Mouse (Mus musculus): ENCODE data around the gene Ints1.
A peak's percentile ranks its signal among the peaks of the same experiment; 100 is the strongest.

Gene Ints1

DNA sequence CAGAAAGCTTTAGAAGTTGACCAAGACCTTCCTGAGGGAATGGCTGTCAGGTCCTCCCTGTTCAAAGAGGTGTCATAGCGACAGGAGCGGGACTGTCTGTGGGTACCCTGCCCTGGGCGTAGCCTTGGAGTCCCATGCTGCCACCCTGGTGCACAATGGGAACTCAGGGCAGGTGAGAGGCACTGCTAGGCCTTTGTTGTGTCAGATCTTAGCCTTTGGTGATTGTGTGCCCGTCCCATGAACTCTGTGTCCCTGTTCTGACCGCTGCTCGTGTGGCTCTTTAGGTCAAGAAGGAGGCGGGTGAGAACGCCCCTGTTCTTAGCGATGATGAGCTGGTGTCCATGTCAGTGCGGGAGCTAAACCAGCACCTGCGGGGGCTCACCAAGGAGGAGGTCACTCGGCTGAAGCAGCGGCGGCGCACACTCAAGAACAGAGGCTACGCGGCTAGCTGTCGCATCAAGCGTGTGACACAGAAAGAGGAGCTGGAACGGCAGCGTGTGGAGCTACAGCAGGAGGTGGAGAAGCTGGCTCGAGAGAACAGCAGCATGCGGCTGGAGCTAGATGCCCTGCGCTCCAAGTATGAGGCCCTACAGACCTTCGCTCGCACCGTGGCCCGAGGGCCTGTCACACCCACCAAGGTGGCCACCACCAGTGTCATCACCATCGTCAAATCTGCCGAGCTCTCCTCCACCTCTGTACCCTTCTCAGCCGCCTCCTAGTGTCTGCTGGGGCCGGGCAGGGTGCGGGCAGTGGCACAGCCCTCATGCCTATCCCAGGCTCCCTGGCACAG is 24.5 kb upstream of the Ints1 start:
- no peak for DNase-seq

GRCm38 (mm10) chr5:139799041-139799440 is 23.6 kb upstream of the Ints1 start:
- DNase-seq, result no peak

- no peak for DNase-seq
Measured at GRCm38 (mm10) chr5:139798168-139798900, 22.9 kb upstream of the Ints1 start.

GRCm38 (mm10) chr5:139797473-139798167 is 22.1 kb upstream of the Ints1 start:
- DNase-seq, result peak; percentile 90

- peak; percentile 32 for DNase-seq
Measured at GRCm38 (mm10) chr5:139796900-139797299, 21.4 kb upstream of the Ints1 start.

DNA sequence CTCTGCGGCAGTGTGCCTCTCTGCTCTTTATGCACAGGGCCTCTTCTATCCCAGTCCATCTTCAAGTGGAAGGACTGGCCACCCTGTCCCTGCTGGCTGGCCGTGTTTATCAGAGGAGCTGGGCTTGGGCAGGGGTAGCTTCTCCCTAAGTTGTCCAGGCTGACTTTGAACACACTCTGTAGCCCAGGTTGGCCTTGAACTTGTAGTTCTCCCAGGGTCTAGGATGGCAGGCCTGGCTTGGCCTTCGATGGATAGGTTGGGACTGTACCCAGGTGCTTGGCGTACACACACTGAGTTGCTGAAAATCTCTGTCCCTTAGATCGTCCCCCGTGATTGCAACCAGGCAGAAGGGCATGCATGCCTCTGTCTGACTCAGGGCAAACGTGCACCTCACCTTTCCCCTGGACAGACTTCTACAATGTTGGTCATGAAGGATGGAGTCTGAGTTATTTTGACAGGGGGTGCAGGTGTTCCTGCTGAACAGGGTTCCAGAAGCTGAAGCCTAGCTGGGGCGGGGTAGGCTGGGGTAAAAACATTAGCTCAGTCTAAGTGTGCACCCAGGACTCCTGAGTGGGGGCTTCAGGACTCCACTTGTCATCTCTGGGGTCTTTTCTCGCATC is 20.6 kb upstream of the Ints1 start:
- no peak for DNase-seq

GRCm38 (mm10) chr5:139794938-139795337 is 19.5 kb upstream of the Ints1 start:
- no peak for DNase-seq

DNA sequence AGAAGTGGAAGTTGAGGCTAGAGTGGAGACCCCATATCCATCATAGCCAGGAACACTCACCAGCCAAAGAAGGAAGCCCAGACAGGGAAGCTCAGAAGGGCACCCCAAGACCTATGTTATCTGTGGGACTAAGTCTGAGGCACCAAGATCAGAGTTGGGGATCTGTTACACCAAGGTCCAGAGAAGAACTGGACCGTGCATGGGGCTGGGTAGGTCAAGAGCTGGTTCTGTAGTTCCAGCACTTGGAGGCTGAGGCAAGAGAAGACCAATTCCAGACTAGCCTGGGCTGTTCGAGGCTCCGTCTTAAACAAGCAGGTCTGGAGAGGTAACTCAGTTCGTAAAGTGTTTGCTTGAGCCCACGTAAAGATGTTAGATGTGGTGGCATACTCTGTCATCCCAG is 18.7 kb upstream of the Ints1 start:
- DNase-seq, result no peak

- no peak for DNase-seq
Measured at GRCm38 (mm10) chr5:139793338-139794089, 18.0 kb upstream of the Ints1 start.

GRCm38 (mm10) chr5:139792966-139793337 is 17.5 kb upstream of the Ints1 start:
- no peak for DNase-seq

DNA sequence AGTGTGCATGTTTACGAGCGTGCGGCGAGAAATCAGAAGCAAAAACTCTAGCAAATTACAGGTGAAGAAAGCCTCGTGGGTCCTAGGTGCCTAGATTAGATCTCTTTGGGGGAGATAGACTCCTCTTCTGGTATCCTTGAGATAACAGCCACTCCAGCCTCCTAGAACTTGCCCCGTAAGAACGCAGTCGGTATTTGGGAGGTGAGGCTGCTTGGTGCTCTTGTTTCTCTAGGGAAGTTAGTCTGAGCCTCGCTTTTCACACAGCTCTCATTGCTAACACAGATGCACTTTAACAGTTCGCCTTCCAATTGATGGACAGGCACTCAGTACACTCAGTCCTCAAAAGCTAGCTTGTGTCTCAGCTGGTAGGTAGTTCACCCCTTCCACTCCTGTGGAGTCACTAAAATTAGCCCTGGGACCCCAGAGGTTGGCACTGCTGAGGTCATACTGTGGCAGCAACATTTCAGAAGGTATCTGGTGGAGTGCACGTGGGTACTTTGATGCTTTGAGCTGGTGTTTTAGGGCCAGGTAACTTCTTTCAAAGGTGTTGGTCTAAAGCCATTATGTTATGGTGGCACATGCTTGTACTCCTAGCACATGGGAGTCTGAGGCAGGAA is 16.8 kb upstream of the Ints1 start:
- DNase-seq, result no peak

GRCm38 (mm10) chr5:139791227-139792158 is 16.0 kb upstream of the Ints1 start, which contains the start of gene Mafk:
Mafk (plus strand) TSS chr5:139791513.
- peak; percentile 89 for DNase-seq

DNA sequence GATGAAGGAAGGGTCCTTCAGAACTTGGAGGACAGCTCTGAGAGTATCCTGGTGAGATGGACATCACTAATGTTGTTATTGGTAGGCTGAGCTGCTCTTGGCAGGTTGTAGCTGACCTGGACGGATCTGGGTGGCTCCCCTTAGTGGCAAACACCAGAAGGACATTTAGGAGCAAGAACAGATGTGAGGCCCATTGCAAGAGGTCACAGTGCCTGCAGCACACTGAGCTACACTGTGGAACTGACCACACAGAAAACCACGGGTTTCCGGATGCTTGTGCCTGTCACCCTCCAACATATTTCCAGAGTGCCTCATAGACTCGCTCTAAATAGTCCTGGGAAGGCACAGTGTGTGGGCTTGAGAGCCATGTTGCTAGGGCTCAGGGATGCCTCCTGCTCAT is 14.0 kb upstream of the Ints1 start:
- DNase-seq, result no peak

- DNase-seq, result no peak
Measured at GRCm38 (mm10) chr5:139781406-139781805, 5.9 kb upstream of the Ints1 start.

- no peak for DNase-seq
Measured at GRCm38 (mm10) chr5:139776966-139777365, 1.5 kb upstream of the Ints1 start.

- no peak for DNase-seq
Measured at GRCm38 (mm10) chr5:139768216-139768615, 7.3 kb downstream of the Ints1 start.

GRCm38 (mm10) chr5:139764296-139764695 is 11.2 kb downstream of the Ints1 start:
- DNase-seq, result no peak

DNA sequence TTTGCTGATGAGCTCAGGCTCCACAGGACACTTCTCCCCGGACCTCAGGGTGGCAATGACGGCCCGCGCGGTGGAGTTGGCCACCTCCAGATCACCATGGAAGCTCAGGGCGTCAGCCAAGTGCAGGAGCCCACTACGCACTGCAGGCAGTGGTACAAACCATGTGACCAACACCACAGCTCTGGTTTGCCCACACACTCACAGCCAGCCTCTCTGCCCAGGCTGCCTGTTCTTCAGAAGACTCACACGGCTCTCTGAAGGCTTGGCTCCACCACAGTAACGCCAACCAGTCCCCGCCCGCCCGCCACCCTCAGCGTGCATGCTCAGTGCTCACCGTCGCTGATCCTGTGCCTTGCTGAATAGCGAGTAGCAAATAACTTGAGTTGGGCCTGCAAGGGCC is 17.4 kb downstream of the Ints1 start:
- DNase-seq, result no peak

GRCm38 (mm10) chr5:139756586-139756985 is 18.9 kb downstream of the Ints1 start:
- no peak for DNase-seq

DNA sequence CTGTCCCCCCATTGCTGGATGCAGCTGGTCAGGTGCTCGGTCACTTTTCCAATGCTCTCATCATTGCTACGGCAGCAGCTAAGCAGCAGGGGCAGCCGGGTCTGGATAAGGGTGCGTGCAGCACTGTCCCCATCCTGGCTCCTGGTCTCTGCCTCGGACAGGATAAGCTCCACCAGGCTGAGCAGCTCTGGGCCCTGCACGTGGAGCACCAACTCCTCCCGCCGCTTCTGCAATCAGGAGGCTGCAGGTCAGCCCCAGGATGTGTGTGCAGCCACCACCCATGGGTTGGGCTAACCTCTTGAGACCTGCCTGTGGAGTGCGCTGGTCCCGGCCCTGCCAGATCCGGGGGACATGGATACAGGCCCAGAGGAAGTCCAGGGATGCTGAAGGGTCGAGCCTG is 19.3 kb downstream of the Ints1 start:
- DNase-seq, result no peak

DNA sequence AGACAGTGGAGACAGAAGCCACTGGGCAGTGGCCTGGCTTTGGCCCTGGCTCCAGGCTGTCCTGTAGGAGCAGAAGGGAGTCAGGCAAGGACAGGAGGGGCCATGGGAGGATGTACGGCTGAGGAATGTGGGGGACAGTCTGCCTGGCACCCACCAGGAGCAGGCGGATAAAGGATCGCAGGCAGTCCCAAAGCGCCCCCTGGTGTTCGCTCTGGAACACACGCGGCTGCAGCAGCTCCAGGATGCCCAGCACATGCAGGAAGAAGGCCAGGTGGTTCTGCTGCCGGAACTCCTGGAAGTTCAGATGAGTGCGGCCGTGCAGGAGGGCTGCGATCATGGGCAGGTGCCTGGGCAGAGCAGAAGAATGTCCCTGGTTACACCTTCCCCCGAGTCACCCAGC is 20.7 kb downstream of the Ints1 start:
- DNase-seq, result peak; percentile 79
